Mouse (Mus musculus) hindbrain, embryonic 10.5 days (tissue): ENCODE data around the gene Usp2. TPM values are rescaled to one million over a fixed set of nuclear protein-coding genes. Genes with fewer than 3 reads are reported as not detected.

Source experiments
- DNase-seq: peaks from one replicate; pipeline ENCODE4 v3.0.0-alpha.2; 2017; ENCODE audit warnings: low spot score
- H3K27ac ChIP-seq: fragments of 300-500 bp; sonication (generic); 2 replicates; pipeline ENCODE4 v1.5.1; 2016; ENCODE audit warnings: mild to moderate bottlenecking, moderate library complexity
- H3K27me3 ChIP-seq: fragments of 300-500 bp; sonication (generic); 2 replicates; pipeline ENCODE4 v1.6.1; 2016; ENCODE audit warnings: mild to moderate bottlenecking; ENCODE audit not compliant: poor library complexity, insufficient read depth, severe bottlenecking
- H3K36me3 ChIP-seq: fragments of 300-500 bp; sonication (generic); 2 replicates; pipeline ENCODE4 v1.6.1; 2016; ENCODE audit warnings: mild to moderate bottlenecking, moderate library complexity
- H3K4me1 ChIP-seq: fragments of 300-500 bp; sonication (generic); replicated peaks from 2 replicates; pipeline ENCODE4 v1.6.1; 2016; ENCODE audit warnings: mild to moderate bottlenecking
- H3K4me3 ChIP-seq: fragments of 300-500 bp; sonication (generic); 2 replicates; pipeline ENCODE4 v1.5.1; 2016; ENCODE audit warnings: mild to moderate bottlenecking, moderate library complexity
- H3K9me3 ChIP-seq: fragments of 300-500 bp; sonication (generic); 2 replicates; pipeline ENCODE4 v1.6.1; 2016; ENCODE audit warnings: mild to moderate bottlenecking, moderate library complexity
- WGBS: fragments of 180-500 bp; shearing (Covaris S2); methylation state at CpG from one replicate; pipeline ENCODE4 v1.1.7; 2016; 5-methylcytosine and 5-hydroxymethylcytosine counted together
- polyA plus RNA-seq: library from polyadenylated mRNA; unstranded; fragments of >200 nt; fragmentation: Nextera tagmentation; extraction: Ambion mirVana; gene quantifications from 2 replicates; pipeline ENCODE4 v1.2.1, GENCODE M21; 2016

The Usp2 gene
- polyA plus RNA-seq, 1 experiment from 2014 or later = 13.5 TPM

DNA sequence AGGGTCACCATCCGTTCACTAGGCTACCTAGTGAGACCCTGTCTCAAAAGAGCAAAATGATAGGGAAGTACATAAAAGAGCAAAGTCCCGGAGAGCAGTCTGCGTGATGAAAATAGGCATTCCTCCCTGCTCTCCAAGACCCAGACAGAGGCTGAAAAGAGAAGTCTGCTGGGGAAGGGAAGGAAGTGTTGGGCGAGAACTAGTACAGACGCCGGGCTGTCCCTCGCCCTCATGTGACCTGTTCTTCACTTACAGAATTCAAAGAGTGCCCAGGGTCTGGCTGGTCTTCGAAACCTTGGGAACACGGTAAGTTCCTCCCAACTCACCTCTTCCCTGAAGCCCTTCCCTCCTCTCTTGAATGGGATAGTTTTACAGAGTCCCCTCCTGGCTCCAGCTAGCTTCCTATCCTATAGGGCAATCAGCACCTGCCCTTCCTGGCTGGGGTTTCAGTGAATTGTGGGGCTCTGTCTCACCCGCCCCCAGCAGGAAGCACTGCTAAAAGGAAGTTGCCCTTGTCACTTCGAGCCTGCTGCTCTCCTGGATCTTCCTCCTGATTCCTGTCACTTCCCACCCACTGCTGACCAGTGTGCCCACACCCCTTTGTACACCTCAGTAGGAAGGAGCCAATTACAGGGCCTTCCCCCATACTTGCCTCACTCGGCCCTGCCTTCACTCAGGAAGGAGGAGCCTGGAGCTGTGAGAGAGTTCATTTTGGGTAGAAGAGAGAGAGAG lies 22.2 kb downstream of the Usp2 start:
- peaks cover 56% of the 10 kb centered on the region for H3K4me1 ChIP-seq
- peaks cover 40% of the 10 kb centered on the region for H3K36me3 ChIP-seq
- peaks cover 57% of the 10 kb centered on the region for H3K27me3 ChIP-seq
- no peak overlapping the region for H3K4me3 ChIP-seq
- 56% methylated on average over 12 of the region's 12 CpGs for WGBS
- no peak overlapping the region for H3K27ac ChIP-seq
- no peak for DNase-seq
- H3K9me3 ChIP-seq = no peaks in the 10 kb centered on the region

DNA sequence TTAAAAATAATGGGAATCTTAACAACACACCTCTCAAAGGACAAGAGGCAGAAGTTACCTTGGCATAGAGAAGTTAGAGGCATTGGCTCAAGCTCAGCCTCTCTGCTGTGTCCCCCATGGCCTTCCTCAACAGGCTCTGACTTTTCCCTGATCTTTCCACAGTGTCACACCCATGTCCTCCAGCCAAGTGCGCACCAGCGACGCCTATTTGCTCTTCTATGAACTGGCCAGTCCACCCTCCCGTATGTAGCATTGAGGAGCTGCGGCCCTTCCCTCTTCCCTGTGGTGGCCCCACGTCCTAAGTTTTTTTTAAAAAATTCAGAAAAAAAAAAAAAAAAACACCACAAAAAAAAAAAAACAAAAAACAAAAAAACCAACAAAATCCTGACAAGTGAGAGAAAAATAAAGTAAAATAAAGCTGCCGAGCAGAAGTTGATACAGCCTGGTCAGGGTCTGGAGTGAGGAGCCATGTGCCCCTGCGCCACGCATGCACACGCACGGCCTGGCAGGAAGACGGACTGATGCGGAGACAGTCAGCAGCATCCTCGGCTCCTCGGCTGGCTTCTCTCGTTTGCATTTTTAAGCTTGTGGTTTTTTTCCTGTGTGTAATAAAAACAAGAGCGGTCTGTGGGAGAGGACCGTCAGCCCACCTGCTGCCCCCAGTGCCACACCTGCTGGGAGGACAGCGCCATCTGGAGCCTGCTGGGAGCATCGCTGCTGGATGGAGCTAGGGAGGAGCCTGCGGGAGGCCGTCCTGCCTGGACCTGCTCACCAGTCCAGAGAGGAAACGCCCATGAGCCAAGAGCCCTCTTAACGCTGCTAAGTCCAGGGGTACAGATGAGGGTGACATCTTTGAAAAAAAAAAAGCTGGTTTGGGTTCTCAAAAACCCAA lies 27.0 kb downstream of the Usp2 start:
- peak; percentile 77 for DNase-seq
- Histone ChIP-seq H3K4me1 (peaks cover 33% of the 10 kb centered on the region), H3K4me3 (no peak overlapping the region), H3K36me3 (peaks cover 40% of the 10 kb centered on the region), H3K9me3 (no peaks in the 10 kb centered on the region), H3K27me3 (peaks cover 12% of the 10 kb centered on the region), H3K27ac (no peak overlapping the region)
- 33% methylated on average over 24 of the region's 24 CpGs for WGBS

DNA sequence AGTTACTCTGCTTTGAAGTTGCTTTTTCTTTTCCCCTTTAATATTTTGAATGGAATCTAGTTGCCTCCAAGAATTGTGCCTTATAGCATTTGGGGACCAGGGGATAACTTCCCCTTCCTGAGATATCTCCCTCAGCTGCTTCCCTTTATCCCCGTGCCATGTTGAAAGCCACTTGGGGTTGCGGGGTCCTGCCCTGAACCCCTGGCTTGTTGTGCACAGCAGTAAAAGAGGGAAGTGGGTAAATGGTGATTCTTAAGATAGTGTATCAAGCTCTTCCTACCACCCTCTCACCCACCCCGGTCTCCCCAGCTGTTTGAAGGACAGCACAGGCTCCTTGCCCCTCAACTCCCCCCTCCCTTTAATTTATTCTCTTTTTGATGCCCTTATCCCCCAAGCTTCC lies 27.9 kb downstream of the Usp2 start:
- Histone ChIP-seq H3K36me3 (peaks cover 34% of the 10 kb centered on the region), H3K4me3 (no peak overlapping the region), H3K27ac (no peak overlapping the region), H3K9me3 (no peaks in the 10 kb centered on the region), H3K4me1 (peaks cover 24% of the 10 kb centered on the region), H3K27me3 (peaks cover 3% of the 10 kb centered on the region)
- no peak for DNase-seq
- 87% methylated on average over 3 of the region's 3 CpGs for WGBS

DNA sequence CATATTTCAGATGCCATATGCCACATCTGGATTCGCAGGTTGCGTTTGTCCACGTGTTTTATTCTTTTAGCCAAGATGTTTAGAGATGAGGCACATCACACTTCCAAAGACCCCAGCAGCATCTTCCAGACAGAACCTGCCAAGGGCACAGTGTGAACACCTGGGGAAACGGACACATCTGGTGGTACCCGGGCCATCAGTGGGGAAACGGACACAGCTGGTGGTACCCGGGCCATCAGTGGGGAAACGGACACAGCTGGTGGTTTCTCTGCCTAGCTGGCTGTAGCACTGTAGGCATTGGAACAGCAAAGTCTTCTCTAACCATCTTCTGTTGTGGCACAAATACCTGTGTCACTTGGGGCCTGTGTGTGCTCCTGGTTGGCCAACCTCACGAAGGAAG lies 29.0 kb downstream of the Usp2 start:
- no peak for DNase-seq
- H3K4me3 ChIP-seq = no peak overlapping the region
- H3K36me3 ChIP-seq = peaks cover 27% of the 10 kb centered on the region
- peaks cover 19% of the 10 kb centered on the region for H3K4me1 ChIP-seq
- no peaks in the 10 kb centered on the region for H3K27me3 ChIP-seq
- no peaks in the 10 kb centered on the region for H3K9me3 ChIP-seq
- WGBS = 89% methylated on average over 9 of the region's 9 CpGs
- H3K27ac ChIP-seq = no peak overlapping the region

DNA sequence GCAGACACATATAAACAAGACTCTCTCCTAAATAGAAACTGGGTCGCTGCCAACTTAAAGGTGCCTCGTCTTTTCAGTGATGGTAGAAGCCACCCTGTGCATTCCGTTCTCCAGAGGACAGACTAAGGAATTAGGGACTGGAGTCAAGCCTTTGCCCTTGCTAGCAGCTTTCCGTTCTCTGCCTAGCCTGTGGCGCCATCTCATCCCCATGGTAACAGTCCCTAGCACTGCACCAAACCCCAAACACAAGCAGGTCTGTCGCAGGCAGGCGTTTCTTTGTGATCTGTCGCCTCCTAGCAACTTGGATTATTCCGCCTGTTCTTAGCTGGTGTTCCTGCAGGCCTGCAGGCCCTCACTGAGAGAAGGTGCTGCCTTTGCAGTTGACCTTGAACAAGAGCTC lies 29.7 kb downstream of the Usp2 start:
- Histone ChIP-seq H3K27ac (0 out of 2 replicates have a peak overlapping the region, but pooled peaks have one; percentile 9), H3K36me3 (peaks cover 22% of the 10 kb centered on the region), H3K27me3 (no peaks in the 10 kb centered on the region), H3K4me3 (no peak overlapping the region), H3K9me3 (no peaks in the 10 kb centered on the region), H3K4me1 (peaks cover 23% of the 10 kb centered on the region)
- peak; percentile 58 for DNase-seq
- WGBS = 27% methylated on average over 9 of the region's 9 CpGs

DNA sequence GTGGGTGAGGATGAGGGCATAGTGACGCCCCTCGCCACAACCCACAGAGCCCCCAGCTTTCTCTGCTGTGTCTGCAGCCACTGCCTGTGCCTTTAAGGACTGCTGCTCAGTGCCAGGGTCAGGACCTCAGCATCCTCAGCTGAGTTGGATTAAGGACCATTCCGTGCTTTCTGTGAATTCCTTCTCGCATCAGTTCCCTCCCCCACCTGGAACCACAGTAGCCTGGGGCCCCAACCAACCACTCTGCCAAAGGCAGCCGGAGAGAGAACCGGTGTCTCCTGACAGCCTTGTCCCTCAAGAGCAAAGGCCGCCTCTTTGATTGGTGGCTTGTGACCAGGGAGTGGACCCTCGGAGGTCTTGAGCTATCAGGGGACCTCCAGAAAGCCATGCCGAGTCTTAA lies 34.7 kb downstream of the Usp2 start, which contains the start of gene Mfrp:
Mfrp (plus strand) TSS at position 240 of the 400 bp plus-strand sequence.
- 61% methylated on average over 9 of the region's 9 CpGs for WGBS
- H3K9me3 ChIP-seq = no peaks in the 10 kb centered on the region
- no peaks in the 10 kb centered on the region for H3K27me3 ChIP-seq
- DNase-seq = no peak
- no peak within 1 kb of the TSS for H3K27ac ChIP-seq
- H3K4me3 ChIP-seq = no peak within 1 kb of the TSS
- peaks cover 29% of the 10 kb centered on the region for H3K4me1 ChIP-seq
- peaks cover 44% of the 10 kb centered on the region for H3K36me3 ChIP-seq

DNA sequence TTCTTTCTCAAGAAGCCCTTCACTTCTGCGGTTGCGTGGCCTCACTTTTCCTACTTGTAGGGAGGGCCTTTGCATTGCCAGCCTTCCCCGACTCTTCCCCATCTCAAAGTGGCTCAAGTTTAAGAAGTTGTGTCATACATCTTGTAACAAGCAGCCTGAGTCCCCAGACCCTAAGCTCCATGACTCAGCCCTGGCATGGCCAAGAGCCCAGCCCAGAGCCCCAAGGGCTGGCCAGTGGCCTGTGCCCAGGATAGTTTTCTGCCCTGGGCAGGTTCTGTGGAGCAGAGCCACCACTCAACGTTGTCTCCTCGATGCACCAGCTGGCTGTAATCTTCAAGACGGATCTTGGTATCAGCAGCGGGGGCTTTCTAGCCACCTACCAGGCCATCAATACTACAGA lies 38.1 kb downstream of the Usp2 start:
- Histone ChIP-seq H3K4me1 (peaks cover 56% of the 10 kb centered on the region), H3K4me3 (no peak overlapping the region), H3K9me3 (no peaks in the 10 kb centered on the region), H3K36me3 (peaks cover 72% of the 10 kb centered on the region), H3K27me3 (no peaks in the 10 kb centered on the region), H3K27ac (no peak overlapping the region)
- WGBS = 93% methylated on average over 7 of the region's 7 CpGs
- no peak for DNase-seq

DNA sequence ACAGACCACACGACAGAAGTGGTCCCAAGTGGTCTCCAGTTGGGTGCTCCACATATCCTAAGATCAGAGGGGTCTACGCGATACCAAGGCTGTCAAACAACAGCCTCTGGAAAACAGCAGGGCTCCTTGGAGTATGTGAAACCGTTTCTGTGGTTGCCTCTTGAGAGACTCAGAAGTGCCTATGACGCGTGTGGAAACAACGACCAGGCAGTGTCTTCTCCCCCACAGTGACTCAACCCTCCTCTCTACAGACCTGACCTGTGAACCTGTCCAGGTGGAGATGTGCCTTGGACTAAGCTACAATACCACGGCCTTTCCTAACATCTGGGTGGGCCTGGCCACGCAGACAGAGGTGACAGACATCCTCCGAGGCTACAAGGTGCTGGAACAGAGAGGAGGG lies 39.0 kb downstream of the Usp2 start:
- 91% methylated on average over 10 of the region's 10 CpGs for WGBS
- H3K27ac ChIP-seq = no peak overlapping the region
- H3K4me1 ChIP-seq = peaks cover 65% of the 10 kb centered on the region
- H3K36me3 ChIP-seq = peaks cover 81% of the 10 kb centered on the region
- H3K27me3 ChIP-seq = no peaks in the 10 kb centered on the region
- no peak for DNase-seq
- no peaks in the 10 kb centered on the region for H3K9me3 ChIP-seq
- H3K4me3 ChIP-seq = no peak overlapping the region

DNA sequence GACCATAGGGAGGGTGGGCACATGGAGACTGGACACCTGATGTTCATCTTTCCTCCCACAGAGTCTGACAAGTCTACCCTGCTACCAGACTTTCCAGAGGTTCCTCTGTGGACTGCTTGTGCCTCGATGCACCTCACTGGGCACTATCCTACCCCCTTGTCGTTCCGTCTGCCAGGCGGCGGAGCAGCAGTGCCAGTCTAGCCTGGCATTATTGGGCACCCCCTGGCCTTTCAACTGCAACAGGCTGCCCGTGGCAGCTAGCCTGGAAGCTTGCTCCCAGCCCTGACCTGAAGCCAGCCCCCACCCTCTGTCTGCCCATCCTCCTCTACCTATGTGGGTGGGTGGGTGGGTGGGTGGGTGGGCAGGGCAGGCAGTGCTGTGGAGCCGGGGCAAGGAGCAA lies 39.4 kb downstream of the Usp2 start:
- Histone ChIP-seq H3K27ac (no peak overlapping the region; the same call in 1 of the 2 replicates), H3K27me3 (no peaks in the 10 kb centered on the region), H3K4me3 (no peak overlapping the region), H3K36me3 (peaks cover 83% of the 10 kb centered on the region), H3K9me3 (no peaks in the 10 kb centered on the region), H3K4me1 (peaks cover 67% of the 10 kb centered on the region)
- WGBS = 97% methylated on average over 7 of the region's 7 CpGs
- no peak for DNase-seq

DNA sequence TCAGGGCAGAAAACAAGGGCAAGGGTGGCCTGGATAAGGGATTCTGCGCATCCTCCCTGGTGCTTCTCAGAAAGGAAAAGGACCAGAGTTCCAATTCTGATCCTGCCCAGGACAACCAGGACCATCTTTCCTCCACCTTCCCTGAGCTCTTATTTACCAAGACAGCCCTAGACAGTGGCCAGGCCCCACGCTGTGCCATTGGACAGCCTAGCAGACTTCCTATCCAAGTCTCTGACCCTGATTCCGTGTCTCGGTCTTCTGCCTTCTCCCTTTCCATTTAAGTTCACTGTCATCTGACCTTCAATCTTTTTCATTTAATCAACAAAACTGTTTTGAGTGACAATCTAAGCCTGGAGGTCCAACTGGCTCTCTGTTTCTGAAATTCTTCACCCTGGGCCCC lies 39.8 kb downstream of the Usp2 start:
- H3K4me1 ChIP-seq = peaks cover 64% of the 10 kb centered on the region
- H3K27ac ChIP-seq = peak overlapping the region; percentile 81
- no peaks in the 10 kb centered on the region for H3K27me3 ChIP-seq
- no peaks in the 10 kb centered on the region for H3K9me3 ChIP-seq
- peak overlapping the region; percentile 36; the same call in 1 of the 2 replicates for H3K4me3 ChIP-seq
- H3K36me3 ChIP-seq = peaks cover 81% of the 10 kb centered on the region
- WGBS = 70% methylated on average over 4 of the region's 4 CpGs
- DNase-seq = no peak

DNA sequence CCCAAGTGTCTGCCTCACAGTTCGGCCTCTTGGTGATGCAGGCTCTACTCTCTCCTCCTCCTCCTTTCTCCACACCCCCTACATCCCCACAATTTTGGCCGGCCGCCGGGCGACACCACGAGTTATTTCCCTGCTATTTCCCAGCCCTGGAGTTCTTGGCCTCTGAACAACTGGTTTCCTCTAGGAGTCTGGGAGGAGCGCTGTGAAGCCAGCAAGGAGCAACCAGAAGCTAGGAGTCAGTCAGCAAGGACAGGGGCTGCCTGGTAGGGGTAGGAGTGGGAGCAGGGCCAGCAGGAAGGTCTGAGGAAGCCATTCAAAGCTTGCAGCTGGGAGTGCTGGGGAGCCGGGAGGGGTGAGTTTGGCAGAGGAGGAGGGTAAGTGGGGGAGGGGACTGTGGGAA lies 40.3 kb downstream of the Usp2 start, which contains the start of gene C1qtnf5:
C1qtnf5 (plus strand) TSS at position 136 of the 400 bp plus-strand sequence.
- peaks cover 82% of the 10 kb centered on the region for H3K36me3 ChIP-seq
- 44% methylated on average over 8 of the region's 8 CpGs for WGBS
- no peaks in the 10 kb centered on the region for H3K27me3 ChIP-seq
- H3K4me3 ChIP-seq = peak within 1 kb of the TSS; percentile 36
- H3K9me3 ChIP-seq = no peaks in the 10 kb centered on the region
- H3K4me1 ChIP-seq = peaks cover 64% of the 10 kb centered on the region
- no peak for DNase-seq
- H3K27ac ChIP-seq = peak within 1 kb of the TSS; percentile 81

DNA sequence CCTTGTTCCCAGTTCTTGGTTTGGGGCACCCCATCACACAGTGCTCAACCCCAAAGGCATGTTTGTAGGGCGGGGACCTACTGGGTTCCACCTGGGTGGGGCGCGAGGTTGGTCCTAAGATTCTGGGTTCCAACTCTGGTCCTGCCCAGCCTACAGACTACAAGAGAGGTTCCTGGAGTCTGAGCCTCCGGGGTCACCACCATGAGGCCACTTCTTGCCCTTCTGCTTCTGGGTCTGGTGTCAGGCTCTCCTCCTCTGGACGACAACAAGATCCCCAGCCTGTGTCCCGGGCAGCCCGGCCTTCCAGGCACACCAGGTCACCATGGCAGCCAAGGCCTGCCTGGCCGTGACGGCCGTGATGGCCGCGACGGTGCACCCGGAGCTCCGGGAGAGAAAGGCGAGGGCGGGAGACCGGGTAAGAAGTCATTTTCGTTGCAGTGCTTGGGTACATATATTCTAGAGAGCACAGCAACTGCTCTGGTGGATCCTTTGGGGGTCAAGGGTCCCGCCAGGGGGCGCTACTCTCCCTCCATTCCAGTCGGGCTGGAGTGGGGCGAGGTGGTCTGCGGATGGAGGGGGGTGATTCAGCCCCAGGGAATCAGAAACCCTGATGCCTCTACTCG lies 40.8 kb downstream of the Usp2 start:
- H3K27me3 ChIP-seq = no peaks in the 10 kb centered on the region
- peak; percentile 63 for DNase-seq
- H3K4me1 ChIP-seq = peaks cover 62% of the 10 kb centered on the region
- H3K9me3 ChIP-seq = no peaks in the 10 kb centered on the region
- 36% methylated on average over 25 of the region's 25 CpGs for WGBS
- peak overlapping the region; percentile 81 for H3K27ac ChIP-seq
- peak overlapping the region; percentile 36 for H3K4me3 ChIP-seq
- peaks cover 77% of the 10 kb centered on the region for H3K36me3 ChIP-seq
